Mouse (Mus musculus) heart, embryonic 12.5 days (tissue): ENCODE data around the gene Cherp. TPM values are rescaled to one million over a fixed set of nuclear protein-coding genes. Genes with fewer than 3 reads are reported as not detected.

Experiments
- ATAC-seq: fragments of 200-750 bp; cut with Nextera tagmentation; 2 replicates; pipeline ENCODE4 v1.8.0; 2017; ENCODE audit warnings: moderate TSS enrichment, moderate library complexity; ENCODE audit not compliant: insufficient number of reproducible peaks, low FRiP score
- H3K27ac ChIP-seq: fragments of 300-500 bp; sonication (generic); 2 replicates; pipeline ENCODE4 v1.5.1; 2016; ENCODE audit warnings: mild to moderate bottlenecking, moderate library complexity; ENCODE audit not compliant: poor library complexity, severe bottlenecking
- H3K27me3 ChIP-seq: fragments of 300-500 bp; sonication (generic); replicated peaks from 2 replicates; pipeline ENCODE4 v1.6.1; 2016; ENCODE audit warnings: mild to moderate bottlenecking, moderate library complexity
- H3K36me3 ChIP-seq: fragments of 300-500 bp; sonication (generic); 2 replicates; pipeline ENCODE4 v1.6.1; 2016; ENCODE audit warnings: mild to moderate bottlenecking, moderate library complexity
- H3K4me1 ChIP-seq: fragments of 300-500 bp; sonication (generic); replicated peaks from 2 replicates; pipeline ENCODE4 v1.6.1; 2016; ENCODE audit warnings: mild to moderate bottlenecking
- H3K4me2 ChIP-seq: fragments of 300-500 bp; sonication (generic); 2 replicates; pipeline ENCODE4 v1.6.1; 2016; ENCODE audit warnings: mild to moderate bottlenecking, moderate library complexity
- H3K4me3 ChIP-seq: fragments of 300-500 bp; sonication (generic); 2 replicates; pipeline ENCODE4 v1.5.1; 2016; ENCODE audit warnings: mild to moderate bottlenecking
- H3K9ac ChIP-seq: fragments of 300-500 bp; sonication (generic); 2 replicates; pipeline ENCODE4 v1.6.1; 2016; ENCODE audit warnings: mild to moderate bottlenecking, moderate library complexity
- H3K9me3 ChIP-seq: fragments of 300-500 bp; sonication (generic); replicated peaks from 2 replicates; pipeline ENCODE4 v1.6.1; 2016; ENCODE audit warnings: mild to moderate bottlenecking, moderate library complexity
- WGBS: fragments of 180-500 bp; shearing (Covaris S2); methylation state at CpG from one replicate; pipeline ENCODE4 v1.1.7; 2016; 5-methylcytosine and 5-hydroxymethylcytosine counted together
- polyA plus RNA-seq: library from polyadenylated mRNA; unstranded; fragments of >200 nt; fragmentation: Nextera tagmentation; extraction: Ambion mirVana; gene quantifications from 2 replicates; pipeline ENCODE4 v1.2.1, GENCODE M21; 2016

Cherp gene
- polyA plus RNA-seq = 57.2 and 60.6 TPM in 2 replicates

- peaks cover 45% of the 10 kb centered on the region for H3K36me3 ChIP-seq
These were observed at the start of gene Cherp for GRCm38 (mm10) chr8:72474826-72475546. TSS of gene Cherp (minus strand) at chr8:72475226.

GRCm38 (mm10) chr8:72521888-72522287, 46.9 kb upstream of the Cherp start:
- H3K36me3 ChIP-seq = peaks cover 10% of the 10 kb centered on the region
- H3K27me3 ChIP-seq = no peaks in the 10 kb centered on the region
- peaks cover 4% of the 10 kb centered on the region for H3K9me3 ChIP-seq
- H3K9ac ChIP-seq = no peak overlapping the region
- H3K27ac ChIP-seq = no peak overlapping the region
- H3K4me1 ChIP-seq = peaks cover 21% of the 10 kb centered on the region
- no peak overlapping the region for H3K4me3 ChIP-seq
- no peak for ATAC-seq
- no peak overlapping the region for H3K4me2 ChIP-seq

More at GRCm38 (mm10) chr8:72474826-72475546, at the start of gene Cherp:
- WGBS = under 1% methylated on average over 80 of the region's 80 CpGs
- H3K4me3 ChIP-seq = peak within 1 kb of the TSS; percentile 81
- peaks cover 9% of the 10 kb centered on the region; the same call in 1 of the 2 replicates for H3K9me3 ChIP-seq
- H3K4me2 ChIP-seq = peak within 1 kb of the TSS; percentile 97
- no peaks in the 10 kb centered on the region for H3K27me3 ChIP-seq
- H3K27ac ChIP-seq = peak within 1 kb of the TSS; percentile 80
- peak; percentile 94 for ATAC-seq
- peak within 1 kb of the TSS; percentile 87 for H3K9ac ChIP-seq
- H3K4me1 ChIP-seq = peaks cover 19% of the 10 kb centered on the region

- Histone ChIP-seq H3K9me3 (no peaks in the 10 kb centered on the region), H3K4me3 (no peak overlapping the region), H3K9ac (no peak overlapping the region), H3K27me3 (no peaks in the 10 kb centered on the region), H3K27ac (peak overlapping the region; percentile 84), H3K36me3 (peaks cover 11% of the 10 kb centered on the region; the same call in 1 of the 2 replicates), H3K4me2 (peak overlapping the region; percentile 49), H3K4me1 (peaks cover 33% of the 10 kb centered on the region)
- 49% methylated on average over 7 of the region's 7 CpGs for WGBS
- ATAC-seq = no peak; the same call in 1 of the 2 replicates
These were observed 42.5 kb upstream of the Cherp start for GRCm38 (mm10) chr8:72517421-72517988.

- Histone ChIP-seq H3K27me3 (no peaks in the 10 kb centered on the region), H3K36me3 (peaks cover 11% of the 10 kb centered on the region; the same call in 1 of the 2 replicates), H3K27ac (peak overlapping the region; percentile 65), H3K4me2 (no peak overlapping the region), H3K4me1 (peaks cover 42% of the 10 kb centered on the region), H3K9me3 (no peaks in the 10 kb centered on the region), H3K9ac (peak overlapping the region; percentile 55), H3K4me3 (no peak overlapping the region)
- 44% methylated on average over 1 of the region's 1 CpGs for WGBS
- ATAC-seq = no peak
These were observed 38.1 kb upstream of the Cherp start for GRCm38 (mm10) chr8:72513158-72513557.

GRCm38 (mm10) chr8:72512648-72513047, 37.6 kb upstream of the Cherp start:
- H3K4me1 ChIP-seq = peaks cover 44% of the 10 kb centered on the region
- 80% methylated on average over 1 of the region's 1 CpGs for WGBS
- H3K4me3 ChIP-seq = no peak overlapping the region
- H3K9ac ChIP-seq = no peak overlapping the region
- H3K4me2 ChIP-seq = no peak overlapping the region
- peak overlapping the region; percentile 65 for H3K27ac ChIP-seq
- 0 out of 2 replicates have a peak, but pooled peaks have one; percentile 20 for ATAC-seq
- no peaks in the 10 kb centered on the region for H3K27me3 ChIP-seq
- H3K36me3 ChIP-seq = peaks cover 11% of the 10 kb centered on the region; the same call in 1 of the 2 replicates
- no peaks in the 10 kb centered on the region for H3K9me3 ChIP-seq

GRCm38 (mm10) chr8:72507505-72507904, 32.5 kb upstream of the Cherp start:
- Histone ChIP-seq H3K27me3 (no peaks in the 10 kb centered on the region), H3K4me2 (no peak overlapping the region), H3K36me3 (peaks cover 5% of the 10 kb centered on the region; the same call in 1 of the 2 replicates), H3K27ac (no peak overlapping the region), H3K9me3 (no peaks in the 10 kb centered on the region), H3K4me1 (peaks cover 65% of the 10 kb centered on the region), H3K4me3 (no peak overlapping the region), H3K9ac (no peak overlapping the region)
- WGBS = 85% methylated on average over 1 of the region's 1 CpGs
- ATAC-seq = no peak

- H3K4me1 ChIP-seq = peaks cover 66% of the 10 kb centered on the region
These were observed 29.8 kb upstream of the Cherp start for GRCm38 (mm10) chr8:72504637-72505314.

GRCm38 (mm10) chr8:72504137-72504536, 29.1 kb upstream of the Cherp start:
- ATAC-seq = no peak
- no peaks in the 10 kb centered on the region for H3K9me3 ChIP-seq
- no peak overlapping the region for H3K4me2 ChIP-seq
- H3K4me3 ChIP-seq = no peak overlapping the region
- peaks cover 71% of the 10 kb centered on the region for H3K4me1 ChIP-seq
- H3K9ac ChIP-seq = no peak overlapping the region
- no peak overlapping the region for H3K27ac ChIP-seq
- H3K27me3 ChIP-seq = no peaks in the 10 kb centered on the region
- peaks cover 10% of the 10 kb centered on the region; the same call in 1 of the 2 replicates for H3K36me3 ChIP-seq

More at GRCm38 (mm10) chr8:72504637-72505314, 29.8 kb upstream of the Cherp start:
- Histone ChIP-seq H3K27me3 (no peaks in the 10 kb centered on the region), H3K9ac (no peak overlapping the region), H3K36me3 (peaks cover 8% of the 10 kb centered on the region; the same call in 1 of the 2 replicates), H3K4me3 (no peak overlapping the region), H3K27ac (no peak overlapping the region), H3K4me2 (no peak overlapping the region), H3K9me3 (no peaks in the 10 kb centered on the region)
- no peak for ATAC-seq

- WGBS = 94% methylated on average over 1 of the region's 1 CpGs
- H3K4me3 ChIP-seq = no peak overlapping the region
- H3K4me2 ChIP-seq = no peak overlapping the region
- no peak for ATAC-seq
- H3K27me3 ChIP-seq = no peaks in the 10 kb centered on the region
- H3K9me3 ChIP-seq = no peaks in the 10 kb centered on the region
- no peak overlapping the region for H3K9ac ChIP-seq
- peaks cover 30% of the 10 kb centered on the region for H3K36me3 ChIP-seq
- no peak overlapping the region; the same call in 1 of the 2 replicates for H3K27ac ChIP-seq
- H3K4me1 ChIP-seq = peaks cover 55% of the 10 kb centered on the region
These were observed 25.5 kb upstream of the Cherp start for GRCm38 (mm10) chr8:72500521-72500931.

GRCm38 (mm10) chr8:72499521-72500284, 24.7 kb upstream of the Cherp start:
- peaks cover 38% of the 10 kb centered on the region for H3K36me3 ChIP-seq
- H3K9me3 ChIP-seq = no peaks in the 10 kb centered on the region
- no peaks in the 10 kb centered on the region for H3K27me3 ChIP-seq
- H3K4me2 ChIP-seq = no peak overlapping the region
- no peak for ATAC-seq
- WGBS = 78% methylated on average over 2 of the region's 2 CpGs
- H3K4me1 ChIP-seq = peaks cover 48% of the 10 kb centered on the region
- no peak overlapping the region for H3K9ac ChIP-seq
- H3K4me3 ChIP-seq = no peak overlapping the region
- peak overlapping the region; percentile 71 for H3K27ac ChIP-seq
